Mouse (Mus musculus): Measurements from ENCODE around the gene Rab3il1. TPM values are rescaled to one million over a fixed set of nuclear protein-coding genes. Genes with fewer than 3 reads are reported as not detected.

The Rab3il1 gene
- polyA plus RNA-seq, 1 experiment from 2014 or later = 35.7 TPM

DNA sequence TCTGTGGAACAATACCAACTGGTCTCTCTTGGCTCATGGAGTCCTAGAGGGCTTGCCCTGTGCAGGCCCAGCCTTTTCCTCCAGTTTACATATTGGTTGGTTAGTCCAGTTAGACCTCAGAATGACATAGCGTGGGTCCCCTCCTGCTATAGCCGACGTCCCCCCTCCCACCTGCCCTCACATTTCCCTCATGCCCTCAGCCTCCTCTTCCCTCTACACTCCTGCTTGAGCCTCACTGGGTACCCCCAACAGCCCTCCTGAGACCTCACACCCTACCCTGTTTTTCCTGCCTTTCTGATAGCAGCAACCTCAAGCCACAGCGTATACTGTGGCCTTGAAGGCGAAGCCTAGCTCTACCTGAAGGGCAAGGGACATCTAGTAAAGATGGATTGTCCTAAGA lies 61.4 kb downstream of the Rab3il1 start:
- Histone ChIP-seq H3K27ac (ENCODE audit: low read depth, low read length) (no peak overlapping the region), H3K4me3 (ENCODE audit: low read depth, low read length) (no peak overlapping the region), H3K9ac (ENCODE audit: low read depth, low read length) (no peak overlapping the region), H3K36me3 (ENCODE audit: control insufficient read depth, insufficient read depth, low read length) (peaks cover 39% of the 10 kb centered on the region), H3K27me3 (ENCODE audit: control insufficient read depth, insufficient read depth, low read length) (no peaks in the 10 kb centered on the region), H3K4me2 (replicated peaks; ENCODE audit: low read depth, low read length) (no peak overlapping the region), H3K9me3 (ENCODE audit: control insufficient read depth, low read length) (no peaks in the 10 kb centered on the region), H3K4me1 (replicated peaks; ENCODE audit: control insufficient read depth, insufficient read depth, low read length) (no peaks in the 10 kb centered on the region)
- WGBS = 97% methylated on average over 5 of the region's 5 CpGs
- DNase-seq (ENCODE audit: low spot score) (no peak), ATAC-seq (ENCODE audit: low FRiP score) (no peak)

- peaks cover 41% of the 10 kb centered on the region for H3K36me3 ChIP-seq (ENCODE audit: control insufficient read depth, insufficient read depth, low read length)
- H3K27me3 ChIP-seq (ENCODE audit: control insufficient read depth, insufficient read depth, low read length) = no peaks in the 10 kb centered on the region
- no peaks in the 10 kb centered on the region for H3K4me1 ChIP-seq (replicated peaks; ENCODE audit: control insufficient read depth, insufficient read depth, low read length)
- no peak overlapping the region for H3K27ac ChIP-seq (ENCODE audit: low read depth, low read length)
- no peak overlapping the region for H3K4me2 ChIP-seq (replicated peaks; ENCODE audit: low read depth, low read length)
- 87% methylated on average over 10 of the region's 10 CpGs for WGBS
- DNase-seq (ENCODE audit: low spot score) (no peak), ATAC-seq (ENCODE audit: low FRiP score) (no peak)
- no peaks in the 10 kb centered on the region for H3K9me3 ChIP-seq (ENCODE audit: control insufficient read depth, low read length)
- no peak overlapping the region for H3K9ac ChIP-seq (ENCODE audit: low read depth, low read length)
- H3K4me3 ChIP-seq (ENCODE audit: low read depth, low read length) = no peak overlapping the region
These were observed 62.9 kb downstream of the Rab3il1 start for GRCm38 (mm10) chr19:10064173-10065012.

GRCm38 (mm10) chr19:10065465-10066188 lies 64.2 kb downstream of the Rab3il1 start:
- H3K9me3 ChIP-seq (ENCODE audit: control insufficient read depth, low read length) = no peaks in the 10 kb centered on the region
- H3K27ac ChIP-seq (ENCODE audit: low read depth, low read length) = no peak overlapping the region
- no peak overlapping the region for H3K4me2 ChIP-seq (replicated peaks; ENCODE audit: low read depth, low read length)
- H3K4me3 ChIP-seq (ENCODE audit: low read depth, low read length) = no peak overlapping the region
- WGBS = 92% methylated on average over 5 of the region's 5 CpGs
- DNase-seq (ENCODE audit: low spot score) = no peak
- peaks cover 53% of the 10 kb centered on the region for H3K36me3 ChIP-seq (ENCODE audit: control insufficient read depth, insufficient read depth, low read length)
- no peak for ATAC-seq (ENCODE audit: low FRiP score)
- H3K4me1 ChIP-seq (replicated peaks; ENCODE audit: control insufficient read depth, insufficient read depth, low read length) = no peaks in the 10 kb centered on the region
- H3K9ac ChIP-seq (ENCODE audit: low read depth, low read length) = no peak overlapping the region
- H3K27me3 ChIP-seq (ENCODE audit: control insufficient read depth, insufficient read depth, low read length) = no peaks in the 10 kb centered on the region

DNA sequence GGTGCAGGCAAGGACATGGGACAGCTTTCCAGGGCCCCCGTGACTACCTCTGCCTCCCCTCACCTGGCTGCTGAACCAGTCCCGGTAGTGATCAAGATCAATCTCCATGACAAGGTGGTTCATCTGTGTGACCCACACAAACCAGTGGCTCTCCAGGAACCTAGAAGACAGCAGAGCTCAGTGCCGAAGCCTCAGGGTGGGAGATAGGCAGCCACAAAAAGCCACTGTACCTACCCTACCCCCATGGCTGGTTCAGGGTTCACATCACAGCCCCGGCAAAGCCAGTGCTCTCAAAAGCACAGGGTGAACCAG lies 64.7 kb downstream of the Rab3il1 start:
- Histone ChIP-seq H3K36me3 (ENCODE audit: control insufficient read depth, insufficient read depth, low read length) (peaks cover 57% of the 10 kb centered on the region), H3K27ac (ENCODE audit: low read depth, low read length) (no peak overlapping the region), H3K9me3 (ENCODE audit: control insufficient read depth, low read length) (no peaks in the 10 kb centered on the region), H3K4me1 (replicated peaks; ENCODE audit: control insufficient read depth, insufficient read depth, low read length) (no peaks in the 10 kb centered on the region), H3K27me3 (ENCODE audit: control insufficient read depth, insufficient read depth, low read length) (no peaks in the 10 kb centered on the region), H3K4me3 (ENCODE audit: low read depth, low read length) (no peak overlapping the region), H3K9ac (ENCODE audit: low read depth, low read length) (no peak overlapping the region), H3K4me2 (replicated peaks; ENCODE audit: low read depth, low read length) (no peak overlapping the region)
- 92% methylated on average over 4 of the region's 4 CpGs for WGBS
- DNase-seq (ENCODE audit: low spot score) (no peak), ATAC-seq (ENCODE audit: low FRiP score) (no peak)

DNA sequence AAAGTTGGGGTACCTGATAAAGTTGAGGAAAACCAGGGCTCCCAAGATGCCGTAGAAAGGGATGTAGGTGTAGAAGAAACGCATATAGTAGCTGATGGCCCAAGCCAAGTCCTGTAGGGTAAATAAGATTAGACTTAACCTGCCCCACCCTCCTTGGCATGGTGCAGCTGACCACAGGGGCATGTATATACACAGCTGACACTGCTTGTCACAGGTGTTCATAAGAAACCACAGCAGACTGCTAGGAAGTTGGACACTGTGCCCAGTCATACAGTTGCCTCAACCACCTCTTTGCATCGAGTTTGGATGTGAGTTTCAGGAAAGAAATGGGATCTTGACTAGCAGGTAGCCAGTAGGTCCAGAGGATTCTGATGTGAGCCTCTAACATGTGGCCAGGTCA lies 65.0 kb downstream of the Rab3il1 start:
- whole genome bisulfite sequencing = 90% methylated on average over 3 of the region's 3 CpGs
- Histone ChIP-seq H3K36me3 (ENCODE audit: control insufficient read depth, insufficient read depth, low read length) (peaks cover 57% of the 10 kb centered on the region), H3K27me3 (ENCODE audit: control insufficient read depth, insufficient read depth, low read length) (no peaks in the 10 kb centered on the region), H3K4me2 (replicated peaks; ENCODE audit: low read depth, low read length) (no peak overlapping the region), H3K9ac (ENCODE audit: low read depth, low read length) (no peak overlapping the region), H3K4me1 (replicated peaks; ENCODE audit: control insufficient read depth, insufficient read depth, low read length) (no peaks in the 10 kb centered on the region), H3K9me3 (ENCODE audit: control insufficient read depth, low read length) (no peaks in the 10 kb centered on the region), H3K4me3 (ENCODE audit: low read depth, low read length) (no peak overlapping the region), H3K27ac (ENCODE audit: low read depth, low read length) (no peak overlapping the region)
- no peak for DNase-seq (ENCODE audit: low spot score)
- no peak for ATAC-seq (ENCODE audit: low FRiP score)

DNA sequence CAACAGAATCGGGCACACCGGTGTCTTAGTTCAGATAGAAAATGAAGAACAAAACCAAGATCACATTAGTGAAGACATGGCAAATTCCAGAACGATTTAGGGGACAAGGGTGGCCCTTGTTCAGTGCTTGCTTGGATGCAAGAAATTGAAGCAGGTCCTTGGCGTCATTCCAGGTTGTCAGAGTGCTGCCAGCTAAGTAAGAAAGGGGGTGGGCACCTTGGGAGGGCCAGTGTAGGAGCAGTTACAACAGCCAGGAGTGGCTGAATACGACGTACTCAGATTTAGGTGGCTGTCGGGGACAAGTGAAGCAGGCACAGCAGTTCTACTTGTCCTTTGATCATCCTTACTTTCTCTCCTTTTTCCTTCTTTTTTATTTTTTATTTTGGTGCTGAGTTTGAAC lies 66.2 kb downstream of the Rab3il1 start:
- Histone ChIP-seq H3K9ac (ENCODE audit: low read depth, low read length) (no peak overlapping the region), H3K9me3 (ENCODE audit: control insufficient read depth, low read length) (no peaks in the 10 kb centered on the region), H3K36me3 (ENCODE audit: control insufficient read depth, insufficient read depth, low read length) (peaks cover 55% of the 10 kb centered on the region), H3K27me3 (ENCODE audit: control insufficient read depth, insufficient read depth, low read length) (no peaks in the 10 kb centered on the region), H3K27ac (ENCODE audit: low read depth, low read length) (no peak overlapping the region), H3K4me3 (ENCODE audit: low read depth, low read length) (no peak overlapping the region), H3K4me2 (replicated peaks; ENCODE audit: low read depth, low read length) (no peak overlapping the region), H3K4me1 (replicated peaks; ENCODE audit: control insufficient read depth, insufficient read depth, low read length) (no peaks in the 10 kb centered on the region)
- ATAC-seq (ENCODE audit: low FRiP score) (no peak), DNase-seq (ENCODE audit: low spot score) (no peak)
- WGBS = 93% methylated on average over 7 of the region's 7 CpGs

DNA sequence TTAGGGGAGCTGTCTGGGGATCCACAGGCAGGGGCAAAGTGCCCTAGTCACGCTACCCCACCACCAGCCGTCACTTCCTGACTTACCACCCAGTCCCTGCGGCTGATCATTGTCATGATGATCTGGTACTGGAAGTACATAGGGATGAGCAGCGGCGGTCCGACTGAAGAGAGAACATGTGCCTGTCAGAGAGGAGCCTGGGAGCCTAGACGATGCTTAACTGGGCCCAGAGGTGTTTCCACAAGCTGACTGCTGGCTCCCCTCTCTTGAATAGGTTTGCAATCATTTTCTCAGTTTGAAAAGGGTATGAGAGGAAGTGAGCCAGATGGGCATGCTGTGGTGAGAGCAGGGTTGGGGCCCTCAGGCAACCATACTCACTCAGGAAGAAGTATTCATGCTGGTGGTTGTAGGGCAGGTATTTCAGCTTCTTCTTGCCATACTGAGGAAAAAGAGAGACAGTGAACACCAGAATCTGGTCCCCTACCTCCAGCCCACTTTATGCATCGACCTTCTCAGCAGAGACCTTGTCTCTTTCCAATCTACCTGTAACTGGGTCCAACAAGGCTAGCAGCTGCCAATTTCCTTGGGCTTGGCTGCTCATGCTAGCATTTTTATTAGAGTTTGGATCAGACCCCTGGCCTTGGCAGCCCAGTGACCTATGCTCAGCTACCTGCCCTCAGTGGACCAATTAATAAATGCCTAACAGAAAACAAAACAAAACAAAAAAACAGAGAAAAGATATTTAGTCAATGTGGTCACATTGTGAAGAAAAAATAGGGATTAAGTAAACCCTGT lies 68.9 kb downstream of the Rab3il1 start:
- H3K9ac ChIP-seq (ENCODE audit: low read depth, low read length) = no peak overlapping the region
- no peaks in the 10 kb centered on the region for H3K27me3 ChIP-seq (ENCODE audit: control insufficient read depth, insufficient read depth, low read length)
- 95% methylated on average over 8 of the region's 8 CpGs for WGBS
- no peaks in the 10 kb centered on the region for H3K9me3 ChIP-seq (ENCODE audit: control insufficient read depth, low read length)
- ATAC-seq (ENCODE audit: low FRiP score) (no peak), DNase-seq (ENCODE audit: low spot score) (no peak)
- no peak overlapping the region for H3K4me3 ChIP-seq (ENCODE audit: low read depth, low read length)
- peaks cover 66% of the 10 kb centered on the region for H3K36me3 ChIP-seq (ENCODE audit: control insufficient read depth, insufficient read depth, low read length)
- no peaks in the 10 kb centered on the region for H3K4me1 ChIP-seq (replicated peaks; ENCODE audit: control insufficient read depth, insufficient read depth, low read length)
- no peak overlapping the region for H3K27ac ChIP-seq (ENCODE audit: low read depth, low read length)
- H3K4me2 ChIP-seq (replicated peaks; ENCODE audit: low read depth, low read length) = no peak overlapping the region

DNA sequence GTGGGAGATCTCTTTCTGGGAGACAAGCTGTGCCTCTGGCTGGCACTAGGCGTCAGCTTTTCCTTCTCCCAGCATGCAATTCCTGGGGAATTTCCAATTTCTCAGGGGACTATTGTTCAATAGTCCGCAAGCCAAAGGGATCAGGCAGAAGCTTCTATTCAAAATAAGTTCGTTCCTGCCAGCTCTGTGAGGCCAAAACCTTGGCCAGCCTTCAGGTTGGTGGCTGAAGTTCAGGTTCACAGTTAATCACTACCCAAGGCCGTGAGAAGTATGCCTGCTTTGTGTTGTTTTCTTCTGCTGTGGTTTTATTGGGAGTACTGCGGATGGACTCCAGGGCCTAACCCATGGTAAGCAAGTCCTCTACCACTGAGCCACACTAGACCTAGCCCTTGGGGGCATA lies 69.7 kb downstream of the Rab3il1 start:
- H3K4me2 ChIP-seq (replicated peaks; ENCODE audit: low read depth, low read length) = no peak overlapping the region
- no peak overlapping the region for H3K27ac ChIP-seq (ENCODE audit: low read depth, low read length)
- 86% methylated on average over 5 of the region's 5 CpGs for WGBS
- no peak overlapping the region for H3K9ac ChIP-seq (ENCODE audit: low read depth, low read length)
- DNase-seq (ENCODE audit: low spot score) (no peak), ATAC-seq (ENCODE audit: low FRiP score) (no peak)
- H3K9me3 ChIP-seq (ENCODE audit: control insufficient read depth, low read length) = no peaks in the 10 kb centered on the region
- peaks cover 68% of the 10 kb centered on the region for H3K36me3 ChIP-seq (ENCODE audit: control insufficient read depth, insufficient read depth, low read length)
- no peaks in the 10 kb centered on the region for H3K4me1 ChIP-seq (replicated peaks; ENCODE audit: control insufficient read depth, insufficient read depth, low read length)
- no peak overlapping the region for H3K4me3 ChIP-seq (ENCODE audit: low read depth, low read length)
- H3K27me3 ChIP-seq (ENCODE audit: control insufficient read depth, insufficient read depth, low read length) = no peaks in the 10 kb centered on the region

Measured in hindbrain, embryonic 11.5 days (tissue).